Mouse (Mus musculus) G1E (cell line): ENCODE results near the gene Vdr. TPM values are rescaled to one million over a fixed set of nuclear protein-coding genes. Genes with fewer than 3 reads are reported as not detected.

Source experiments
- ATAC-seq: 2 replicates; pipeline ENCODE4 v1.8.0; 2016; ENCODE audit warnings: mild to moderate bottlenecking; ENCODE audit not compliant: insufficient number of reproducible peaks, poor library complexity, low FRiP score, severe bottlenecking; ENCODE audit errors: extremely low read depth
- DNase-seq: peaks from one replicate; pipeline ENCODE4 v3.0.0; 2012; ENCODE audit warnings: low spot score
- H3K27me3 ChIP-seq: 2 replicates; pipeline ENCODE4 v1.6.1; 2012; ENCODE audit warnings: mild to moderate bottlenecking, low read length, inconsistent platforms; ENCODE audit not compliant: insufficient read depth
- H3K36me3 ChIP-seq: replicated peaks from 2 replicates; pipeline ENCODE3; 2012; ENCODE audit warnings: mild to moderate bottlenecking, inconsistent platforms
- H3K4me1 ChIP-seq: 2 replicates; pipeline ENCODE4 v1.6.1; 2012; ENCODE audit warnings: low read depth, low read length, inconsistent platforms, mixed read lengths; ENCODE audit not compliant: insufficient read depth
- H3K4me3 ChIP-seq: 2 replicates; pipeline ENCODE4 v1.5.1; 2012; ENCODE audit warnings: low read depth, mild to moderate bottlenecking, inconsistent platforms, low read length, moderate library complexity, mixed read lengths
- H3K9me3 ChIP-seq: replicated peaks from 2 replicates; pipeline ENCODE4 v1.6.1; 2012; ENCODE audit warnings: inconsistent platforms
- CTCF ChIP-seq: IDR thresholded peaks from 2 replicates; pipeline ENCODE4 v1.5.1; 2012; ENCODE audit warnings: low read depth, low read length, inconsistent platforms, mixed read lengths
- GATA1 ChIP-seq: IDR thresholded peaks from 2 replicates; pipeline ENCODE4 v1.6.1; 2012; ENCODE audit warnings: borderline replicate concordance, low read length, inconsistent platforms, mixed read lengths
- GATA2 ChIP-seq: IDR thresholded peaks from 2 replicates; pipeline ENCODE4 v1.6.1; 2012; ENCODE audit warnings: low read depth, low read length, inconsistent platforms, borderline replicate concordance
- POLR2AphosphoS5 ChIP-seq: IDR thresholded peaks from 2 replicates; pipeline ENCODE4 v1.6.1; 2012; ENCODE audit warnings: low read depth, low read length, inconsistent platforms; ENCODE audit not compliant: insufficient replicate concordance
- TAL1 ChIP-seq: conservative IDR thresholded peaks from 2 replicates; pipeline ENCODE4 v1.6.1; 2012; ENCODE audit warnings: low read depth, low read length, inconsistent platforms, mixed read lengths
- polyA plus RNA-seq: library from polyadenylated mRNA; stranded (reverse); fragments of >175 nt; gene quantifications from 2 replicates; pipeline ENCODE4 v1.2.3, GENCODE M21; 2012
- total RNA-seq, 2 experiments: library from RNA; stranded (forward) in 1 of 2; stranded (reverse) in 1 of 2; fragments of 200-1000 nt in 1 of 2; fragments of >200 nt in 1 of 2; fragmentation: Nextera tagmentation in 1 of 2; gene quantifications; 2 replicates each; pipeline ENCODE4 v1.2.3; 2014 to 2017

The Vdr gene
- total and polyA plus RNA-seq, 3 experiments, result 0.09 to 0.45 (median 0.33) TPM

DNA sequence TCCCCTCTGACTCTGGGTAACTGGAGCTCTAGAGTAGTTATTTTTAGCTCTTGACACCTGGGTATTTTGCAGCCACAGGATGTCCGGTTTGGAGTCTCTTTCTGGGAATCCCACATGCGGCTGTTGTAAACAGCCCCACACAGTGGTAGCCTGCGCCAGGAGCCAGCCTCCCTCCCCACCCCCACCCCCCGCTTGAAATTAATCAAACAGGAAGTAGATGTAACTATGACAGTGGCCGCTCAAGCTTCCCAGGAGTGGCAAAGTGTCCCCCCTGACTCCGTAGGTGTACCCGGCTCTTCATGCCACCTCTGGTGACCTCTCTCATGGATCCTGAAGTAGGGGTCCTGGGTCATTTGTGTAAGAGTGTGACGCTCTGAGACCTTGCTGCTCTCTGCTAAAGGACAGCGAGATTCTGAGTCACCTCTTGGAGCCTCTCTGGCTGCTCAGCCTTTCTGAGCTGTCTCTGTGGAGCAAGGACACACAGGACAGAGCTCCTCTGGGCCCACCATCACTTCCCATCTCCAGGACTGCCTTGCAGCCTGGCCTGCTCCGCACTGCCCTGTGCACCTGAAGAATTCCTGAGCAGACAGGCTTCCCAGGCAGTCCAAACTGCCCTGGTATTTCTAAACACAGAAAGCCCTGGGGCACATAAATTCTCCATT lies 89.0 kb downstream of the Vdr start:
- Histone ChIP-seq H3K9me3 (no peaks in the 10 kb centered on the region), H3K4me1 (peaks cover 93% of the 10 kb centered on the region), H3K4me3 (peak overlapping the region; percentile 49; the same call in 1 of the 2 replicates), H3K27me3 (no peaks in the 10 kb centered on the region), H3K36me3 (peaks cover 86% of the 10 kb centered on the region)
- ATAC-seq (no peak), DNase-seq (peak; percentile 66)
- TF ChIP-seq GATA2, result no peak
- TF ChIP-seq POLR2AphosphoS5, result no peak
- TF ChIP-seq GATA1, result no peak
- TF ChIP-seq TAL1, result no peak
- TF ChIP-seq CTCF, result no peak

DNA sequence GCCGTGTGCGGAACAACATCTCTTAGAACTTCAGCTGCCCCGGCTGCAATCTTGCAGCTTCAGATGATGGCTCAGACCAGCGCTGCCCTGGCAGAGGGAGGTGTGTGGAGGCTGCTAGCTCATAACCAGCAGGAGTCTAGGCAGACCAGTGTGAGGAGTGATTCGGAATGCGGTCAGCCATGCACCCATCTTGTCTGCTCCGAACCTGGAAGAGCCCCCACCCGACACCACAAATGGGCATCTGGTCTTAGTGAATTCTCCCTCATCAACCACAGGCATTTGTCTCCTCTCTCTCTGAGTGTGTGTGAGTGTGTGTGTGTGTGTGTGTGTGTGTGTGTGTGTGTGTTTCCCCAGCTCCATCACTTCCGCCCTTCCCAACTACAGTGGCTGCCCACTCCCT lies 90.5 kb downstream of the Vdr start:
- no peak for ATAC-seq

DNA sequence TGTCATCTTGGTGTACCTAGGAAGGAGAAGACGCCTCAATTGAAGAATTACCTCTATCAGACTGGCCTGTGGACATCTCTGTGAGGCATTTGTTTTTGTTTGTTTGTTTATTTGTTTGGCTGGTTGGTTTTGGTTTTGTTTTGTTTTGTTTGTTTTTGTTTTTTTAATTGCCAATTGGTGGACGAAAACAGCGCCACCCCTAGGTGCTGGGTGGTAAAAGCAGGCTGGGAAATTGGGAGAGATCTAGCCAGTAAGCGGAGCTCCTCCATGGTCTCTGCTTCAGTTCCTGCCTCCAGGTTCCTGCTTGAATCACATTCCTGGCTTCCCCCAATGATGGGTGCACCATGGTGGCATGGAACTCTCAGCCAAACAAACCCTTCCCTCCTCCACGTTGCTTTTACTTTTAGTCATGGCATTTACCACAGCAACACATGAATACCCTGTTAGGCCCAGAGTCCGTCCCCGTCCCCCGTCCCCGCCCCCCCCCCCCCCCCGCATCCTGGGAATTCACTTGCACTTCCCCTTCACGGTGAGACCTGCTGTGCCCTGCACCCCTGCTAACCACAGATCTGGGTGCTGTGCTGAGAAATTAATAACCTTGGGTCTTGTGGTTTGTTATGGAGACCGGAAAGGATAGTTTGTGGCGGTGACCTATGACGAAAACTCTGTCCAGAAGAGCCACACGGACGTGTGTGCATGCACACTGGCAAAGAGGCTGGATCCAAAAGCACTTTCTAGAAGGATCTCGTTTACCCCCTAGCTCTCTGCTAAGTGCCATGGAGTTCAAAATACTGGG lies 94.0 kb downstream of the Vdr start:
- ATAC-seq (peak; percentile 43), DNase-seq (peak; percentile 44)
- Histone ChIP-seq H3K27me3 (no peaks in the 10 kb centered on the region), H3K4me3 (no peak overlapping the region; the same call in 1 of the 2 replicates), H3K4me1 (peaks cover 89% of the 10 kb centered on the region), H3K36me3 (peaks cover 90% of the 10 kb centered on the region), H3K9me3 (no peaks in the 10 kb centered on the region)
- TF ChIP-seq POLR2AphosphoS5 (no peak), GATA2 (no peak), GATA1 (no peak), TAL1 (no peak), CTCF (no peak)

More for the DNA sequence above, 90.5 kb downstream of the Vdr start:
- Histone ChIP-seq H3K36me3 (peaks cover 88% of the 10 kb centered on the region), H3K9me3 (no peaks in the 10 kb centered on the region), H3K27me3 (no peaks in the 10 kb centered on the region), H3K4me1 (peaks cover 93% of the 10 kb centered on the region), H3K4me3 (peak overlapping the region; percentile 33; the same call in 1 of the 2 replicates)
- DNase-seq, result no peak
- TF ChIP-seq POLR2AphosphoS5 (no peak), GATA2 (no peak), TAL1 (no peak), CTCF (no peak), GATA1 (no peak)

DNA sequence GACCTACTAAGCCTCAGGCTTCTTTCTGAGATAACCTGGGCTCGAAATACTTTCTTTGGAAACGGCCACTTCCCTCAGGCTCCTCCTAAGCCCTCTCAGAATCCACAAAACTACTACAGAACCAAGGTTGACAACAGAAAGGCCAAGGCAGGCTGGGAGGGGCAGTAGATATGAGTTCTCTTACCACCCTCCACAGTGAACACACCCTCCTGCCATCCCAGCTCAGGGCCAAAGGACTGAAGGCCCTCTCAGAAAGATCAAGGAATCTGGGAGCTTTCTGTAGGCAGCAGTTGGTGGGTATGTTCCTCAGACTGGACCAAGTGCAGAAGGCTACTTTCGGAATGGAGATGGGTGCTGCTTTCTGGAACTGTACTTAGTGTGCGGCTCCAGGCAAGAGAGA lies 95.2 kb downstream of the Vdr start:
- DNase-seq (no peak), ATAC-seq (no peak)

DNA sequence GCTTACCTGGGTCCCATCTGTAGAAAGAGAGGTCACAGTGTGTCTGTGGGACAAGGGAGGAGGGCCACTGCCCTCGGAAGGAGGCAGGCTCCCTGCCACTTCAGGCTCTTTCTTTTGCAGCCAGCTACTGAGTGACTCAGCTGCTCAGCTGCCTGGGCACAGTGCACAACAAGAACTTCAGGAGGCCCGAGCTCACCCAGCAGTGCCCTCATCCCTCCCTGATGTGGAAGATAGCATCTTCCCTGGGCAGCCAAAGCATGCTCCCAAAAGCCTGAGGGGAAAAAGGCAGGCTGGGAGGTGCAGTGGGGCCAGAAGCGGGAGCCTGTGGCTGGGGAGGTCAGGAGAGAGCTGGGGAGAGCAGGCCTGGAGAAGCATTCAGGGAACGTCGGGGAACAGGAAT lies 95.7 kb downstream of the Vdr start:
- H3K9me3 ChIP-seq, result no peaks in the 10 kb centered on the region
- DNase-seq (no peak), ATAC-seq (no peak)
- no peaks in the 10 kb centered on the region for H3K27me3 ChIP-seq
- no peak for TF ChIP-seq GATA2
- TF ChIP-seq POLR2AphosphoS5, result no peak
- no peak for TF ChIP-seq GATA1
- TF ChIP-seq TAL1, result no peak
- no peak for TF ChIP-seq CTCF
- peaks cover 92% of the 10 kb centered on the region for H3K36me3 ChIP-seq
- H3K4me3 ChIP-seq, result peak overlapping the region; percentile 7; the same call in 1 of the 2 replicates
- peaks cover 75% of the 10 kb centered on the region for H3K4me1 ChIP-seq

More for the DNA sequence above, 95.2 kb downstream of the Vdr start:
- Histone ChIP-seq H3K4me3 (no peak overlapping the region), H3K27me3 (no peaks in the 10 kb centered on the region), H3K9me3 (no peaks in the 10 kb centered on the region), H3K36me3 (peaks cover 92% of the 10 kb centered on the region), H3K4me1 (peaks cover 80% of the 10 kb centered on the region)
- TF ChIP-seq CTCF, result no peak
- no peak for TF ChIP-seq GATA1
- TF ChIP-seq GATA2, result no peak
- no peak for TF ChIP-seq POLR2AphosphoS5
- TF ChIP-seq TAL1, result no peak

DNA sequence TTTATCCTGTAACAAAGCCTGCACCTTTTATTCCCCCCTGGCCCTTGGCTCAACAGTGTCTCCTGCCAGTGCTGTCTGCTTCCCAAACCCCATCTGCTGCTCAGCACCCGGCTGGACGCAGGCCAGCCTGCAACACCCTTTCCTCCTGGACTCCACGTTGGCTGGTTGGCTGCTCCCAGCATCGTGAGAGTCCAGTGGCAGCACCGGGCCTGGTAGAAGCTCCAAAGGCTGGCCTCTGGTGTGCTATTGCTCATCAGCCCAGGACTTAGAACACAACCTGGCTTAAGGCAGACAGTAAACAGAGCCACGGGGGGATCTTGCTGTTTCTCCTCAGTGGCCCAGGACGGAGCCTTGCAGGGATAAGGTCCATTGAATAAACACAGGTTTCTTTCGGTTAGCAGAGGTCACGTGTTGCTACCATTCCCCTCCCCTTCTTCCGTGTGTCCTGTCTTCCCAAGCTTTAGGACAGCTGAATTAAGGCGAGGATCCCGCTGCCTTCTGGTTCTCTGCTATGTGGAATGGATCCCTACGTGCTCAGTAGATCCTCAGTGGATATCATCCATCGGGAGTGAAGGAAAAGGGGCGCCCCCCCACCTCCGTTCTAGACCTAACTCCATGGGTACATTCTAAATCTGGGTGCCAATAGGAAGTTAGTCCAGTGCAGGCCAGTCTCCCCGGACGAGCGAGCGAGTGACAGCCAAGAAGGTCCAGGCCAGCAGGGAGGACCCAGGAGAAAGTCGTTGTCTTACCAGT lies 96.8 kb downstream of the Vdr start:
- H3K27me3 ChIP-seq, result no peaks in the 10 kb centered on the region
- ATAC-seq (no peak), DNase-seq (no peak)
- no peak overlapping the region for H3K4me3 ChIP-seq
- no peaks in the 10 kb centered on the region for H3K9me3 ChIP-seq
- peaks cover 70% of the 10 kb centered on the region for H3K4me1 ChIP-seq
- TF ChIP-seq GATA2 (no peak), CTCF (no peak), POLR2AphosphoS5 (no peak), GATA1 (no peak), TAL1 (no peak)
- peaks cover 97% of the 10 kb centered on the region for H3K36me3 ChIP-seq
